Mouse (Mus musculus) fibroblast of lung, adult 2 months (primary cell): Measurements from ENCODE around the gene Rac1.
"Not testable (repeated sequence)": the region's sequence is repeated elsewhere in the genome, so short reads cannot be mapped to it uniquely, and the experiment has no call there.

Source experiments
- DNase-seq: peaks from one replicate; pipeline ENCODE4 v3.0.0-alpha.2; 2011; ENCODE audit warnings: low read depth

The Rac1 gene

GRCm38 (mm10) chr5:143527486-143528307 is at the start of gene Rac1:
Rac1 (minus strand) TSS chr5:143528036.
- peak; percentile 74 for DNase-seq

- DNase-seq: no peak
These were observed 46.7 kb upstream of the Rac1 start for GRCm38 (mm10) chr5:143574261-143575178.

GRCm38 (mm10) chr5:143573067-143573466 is 45.2 kb upstream of the Rac1 start:
- no peak for DNase-seq

- peak; percentile 67 for DNase-seq
These were observed 44.4 kb upstream of the Rac1 start for GRCm38 (mm10) chr5:143572195-143572594.

GRCm38 (mm10) chr5:143567860-143568259 is 40.0 kb upstream of the Rac1 start:
- DNase-seq: peak; percentile 63

- no peak for DNase-seq
These were observed 39.4 kb upstream of the Rac1 start for GRCm38 (mm10) chr5:143567258-143567670.

GRCm38 (mm10) chr5:143566804-143567203 is 39.0 kb upstream of the Rac1 start:
- DNase-seq: not testable (repeated sequence)

- DNase-seq: peak; percentile 76
These were observed 33.8 kb upstream of the Rac1 start for GRCm38 (mm10) chr5:143561544-143562185.

GRCm38 (mm10) chr5:143561009-143561408 is 33.2 kb upstream of the Rac1 start:
- DNase-seq: no peak

- no peak for DNase-seq
These were observed 30.9 kb upstream of the Rac1 start for GRCm38 (mm10) chr5:143558731-143559130.

- DNase-seq: no peak
These were observed 27.4 kb upstream of the Rac1 start for GRCm38 (mm10) chr5:143555233-143555632.

GRCm38 (mm10) chr5:143552911-143553310 is 25.1 kb upstream of the Rac1 start:
- DNase-seq: no peak

- DNase-seq: not testable (repeated sequence)
These were observed 21.1 kb upstream of the Rac1 start for GRCm38 (mm10) chr5:143548922-143549321.

GRCm38 (mm10) chr5:143548401-143548846 is 20.6 kb upstream of the Rac1 start:
- peak; percentile 84 for DNase-seq

- no peak for DNase-seq
These were observed 20.0 kb upstream of the Rac1 start for GRCm38 (mm10) chr5:143547866-143548265.

- DNase-seq: peak; percentile 59
These were observed 19.5 kb upstream of the Rac1 start for GRCm38 (mm10) chr5:143547384-143547783.

- no peak for DNase-seq
These were observed 11.3 kb upstream of the Rac1 start for GRCm38 (mm10) chr5:143539111-143539510.

- DNase-seq: no peak
These were observed 9.2 kb upstream of the Rac1 start for GRCm38 (mm10) chr5:143537022-143537421.

GRCm38 (mm10) chr5:143534922-143535321 is 7.1 kb upstream of the Rac1 start:
- DNase-seq: no peak

- DNase-seq: no peak
These were observed 2.9 kb upstream of the Rac1 start for GRCm38 (mm10) chr5:143530715-143531114.

GRCm38 (mm10) chr5:143528308-143528683 is 460 bp upstream of the Rac1 start:
- no peak for DNase-seq

GRCm38 (mm10) chr5:143526698-143527331 is 1.0 kb downstream of the Rac1 start:
- no peak for DNase-seq
